Mouse (Mus musculus): ENCODE measurements around the gene Etnk1.
"Not testable (repeated sequence)": the region's sequence is repeated elsewhere in the genome, so short reads cannot be mapped to it uniquely, and the experiment has no call there.

Etnk1 gene

GRCm38 (mm10) chr6:143149766-143150291, 17.2 kb upstream of the Etnk1 start:
- no peak for DNase-seq (ENCODE audit: low spot score)

- not testable (repeated sequence) for DNase-seq (ENCODE audit: low spot score)
Measured at GRCm38 (mm10) chr6:143151081-143151995, 15.7 kb upstream of the Etnk1 start.

- DNase-seq (ENCODE audit: low spot score), result no peak
Measured at GRCm38 (mm10) chr6:143152321-143152827, 14.6 kb upstream of the Etnk1 start.

GRCm38 (mm10) chr6:143153160-143153559, 13.9 kb upstream of the Etnk1 start:
- no peak for DNase-seq (ENCODE audit: low spot score)

- no peak for DNase-seq (ENCODE audit: low spot score)
Measured at GRCm38 (mm10) chr6:143153751-143154494, 13.1 kb upstream of the Etnk1 start.

- DNase-seq (ENCODE audit: low spot score), result no peak
Measured at GRCm38 (mm10) chr6:143154885-143155284, 12.1 kb upstream of the Etnk1 start.

GRCm38 (mm10) chr6:143155996-143156395, 11.0 kb upstream of the Etnk1 start:
- DNase-seq (ENCODE audit: low spot score), result no peak

GRCm38 (mm10) chr6:143156684-143157083, 10.3 kb upstream of the Etnk1 start:
- DNase-seq (ENCODE audit: low spot score), result no peak

GRCm38 (mm10) chr6:143157401-143157800, 9.6 kb upstream of the Etnk1 start:
- no peak for DNase-seq (ENCODE audit: low spot score)

- no peak for DNase-seq (ENCODE audit: low spot score)
Measured at GRCm38 (mm10) chr6:143160572-143161231, 6.3 kb upstream of the Etnk1 start.

- DNase-seq (ENCODE audit: low spot score), result no peak
Measured at GRCm38 (mm10) chr6:143162161-143162877, 4.7 kb upstream of the Etnk1 start.

GRCm38 (mm10) chr6:143163956-143164905, 2.8 kb upstream of the Etnk1 start:
- no peak for DNase-seq (ENCODE audit: low spot score)

- no peak for DNase-seq (ENCODE audit: low spot score)
Measured at GRCm38 (mm10) chr6:143164906-143165255, 2.1 kb upstream of the Etnk1 start.

- no peak for DNase-seq (ENCODE audit: low spot score)
Measured at GRCm38 (mm10) chr6:143165404-143166257, 1.4 kb upstream of the Etnk1 start.

- DNase-seq (ENCODE audit: low spot score), result no peak
Measured at GRCm38 (mm10) chr6:143167409-143167919, 443 bp downstream of the Etnk1 start.

GRCm38 (mm10) chr6:143167981-143168674, 1.1 kb downstream of the Etnk1 start:
- no peak for DNase-seq (ENCODE audit: low spot score)

- DNase-seq (ENCODE audit: low spot score), result no peak
Measured at GRCm38 (mm10) chr6:143169385-143169784, 2.4 kb downstream of the Etnk1 start.

- DNase-seq (ENCODE audit: low spot score), result no peak
Measured at GRCm38 (mm10) chr6:143170166-143170960, 3.3 kb downstream of the Etnk1 start.

Measured in layer of hippocampus, adult 11-12 months (tissue).